Mouse (Mus musculus): ENCODE results near the gene Efcab11.

GRCm38 (mm10) chr12:99712214-99712613 lies 172.0 kb downstream of the Efcab11 start:
- TF ChIP-seq CTCF (IDR thresholded peaks at IDR 0.05; ENCODE audit: low read depth) (no peak), EP300 (optimal IDR thresholded peaks at IDR 0.05) (no peak)
